Mouse (Mus musculus) thymus, postnatal 0 days (tissue): Measurements from ENCODE around the gene Ttc27. TPM values are rescaled to one million over a fixed set of nuclear protein-coding genes. Genes with fewer than 3 reads are reported as not detected.
"Not testable (repeated sequence)": the region's sequence is repeated elsewhere in the genome, so short reads cannot be mapped to it uniquely, and the experiment has no call there.

Source experiments
- DNase-seq: peaks from one replicate; pipeline ENCODE4 v3.0.0-alpha.2; 2015; ENCODE audit warnings: low spot score
- polyA plus RNA-seq: library from polyadenylated mRNA; unstranded; fragments of >200 nt; fragmentation: Nextera tagmentation; extraction: Ambion mirVana; gene quantifications from 2 replicates; pipeline ENCODE4 v1.2.1, GENCODE M21; 2015

Gene Ttc27
- 21.9 and 24.1 TPM in 2 replicates for polyA plus RNA-seq

DNA sequence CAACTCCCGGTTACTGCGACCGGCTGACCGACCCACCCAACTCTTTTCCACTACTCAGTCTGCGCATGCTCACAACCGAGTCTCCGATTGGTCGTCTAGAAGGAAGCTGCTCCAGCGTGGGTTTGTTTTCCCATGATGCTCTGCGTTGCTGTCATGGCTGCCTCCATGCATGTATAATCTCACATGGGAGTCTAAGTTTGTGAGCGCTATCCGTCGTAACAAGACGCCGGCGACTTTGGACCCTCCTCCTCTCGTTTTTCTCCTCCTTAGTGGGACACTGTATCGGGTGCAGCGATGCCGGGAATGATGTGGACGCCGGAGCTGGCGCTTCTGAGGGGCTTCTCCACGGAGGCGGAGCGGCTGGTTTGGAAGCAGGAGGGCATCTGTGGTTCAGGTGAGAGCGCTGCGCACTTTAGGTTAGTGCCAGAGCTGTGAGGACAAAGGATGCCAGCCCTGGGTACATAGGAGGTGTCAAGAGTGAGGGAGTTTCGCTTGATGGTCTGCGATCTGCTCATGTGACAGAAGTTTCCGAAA lies at the start of gene Ttc27:
Gene Ttc27, plus strand, starts transcription at position 115 of the 534 bp plus-strand sequence.
- peak; percentile 96 for DNase-seq

GRCm38 (mm10) chr17:74668010-74668409 lies 49.5 kb upstream of the Ttc27 start:
- no peak for DNase-seq

DNA sequence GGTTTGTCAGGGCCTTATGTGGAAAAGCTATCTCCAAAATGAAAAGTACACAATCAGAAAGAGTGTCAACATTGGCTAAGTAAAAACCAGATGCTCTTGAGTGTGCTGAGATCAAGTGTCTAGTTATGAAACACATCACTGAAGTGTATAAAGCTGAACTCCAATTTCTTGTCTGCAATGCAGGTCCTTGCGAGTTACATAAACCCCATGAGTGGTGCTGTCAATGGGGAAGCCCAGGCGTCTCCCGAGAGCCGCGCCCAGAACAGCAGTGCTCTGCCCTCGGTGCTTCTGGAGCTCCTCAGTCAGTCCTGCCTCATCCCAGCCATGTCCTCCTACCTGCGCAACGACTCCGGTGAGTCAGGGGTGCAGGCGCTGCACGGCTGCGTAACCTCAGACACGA lies 47.5 kb upstream of the Ttc27 start:
- no peak for DNase-seq

- DNase-seq, result no peak
Observed at GRCm38 (mm10) chr17:74672446-74672845, 45.1 kb upstream of the Ttc27 start.

- DNase-seq, result peak; percentile 49
Observed at GRCm38 (mm10) chr17:74673251-74673650, 44.3 kb upstream of the Ttc27 start.

DNA sequence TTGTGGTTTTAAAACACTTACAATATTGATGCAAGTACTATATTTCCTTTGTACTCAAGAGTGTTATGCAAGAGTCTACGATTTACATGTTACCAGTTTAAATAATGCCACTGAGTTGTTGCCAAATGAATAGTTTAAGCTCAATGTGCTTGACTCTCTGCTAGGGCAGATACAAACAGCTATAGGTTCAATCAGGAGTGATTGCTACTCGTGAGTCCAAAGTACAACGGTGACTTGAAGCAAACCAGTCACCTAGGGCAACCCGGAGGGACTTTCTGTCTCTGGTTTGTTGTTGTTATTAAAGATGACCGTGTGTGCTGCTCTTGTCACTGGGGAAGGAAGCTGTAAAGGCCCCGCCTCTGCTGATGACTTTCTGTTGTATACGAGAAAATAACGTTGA lies 39.5 kb upstream of the Ttc27 start:
- no peak for DNase-seq

- no peak for DNase-seq
Observed at GRCm38 (mm10) chr17:74684927-74685326, 32.6 kb upstream of the Ttc27 start.

DNA sequence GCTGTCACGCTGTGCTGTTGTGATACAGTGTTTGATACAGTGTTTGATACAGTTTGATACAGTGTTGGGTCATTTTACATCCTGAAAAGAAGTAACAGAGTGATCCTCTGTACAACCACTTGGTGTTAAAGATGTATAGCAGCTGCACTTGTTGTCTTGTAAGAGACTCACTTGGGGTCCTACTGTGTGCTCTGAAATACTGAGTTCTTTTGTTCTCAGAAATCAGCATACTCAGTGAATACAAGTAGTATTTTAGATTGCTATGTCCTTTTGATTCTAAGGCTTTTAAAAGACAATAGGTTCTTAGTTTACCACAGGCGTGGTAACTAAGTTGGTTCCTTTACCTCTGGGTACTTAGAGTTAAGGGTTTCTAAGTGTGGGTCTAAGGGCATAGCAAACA lies 29.0 kb upstream of the Ttc27 start:
- DNase-seq, result no peak

DNA sequence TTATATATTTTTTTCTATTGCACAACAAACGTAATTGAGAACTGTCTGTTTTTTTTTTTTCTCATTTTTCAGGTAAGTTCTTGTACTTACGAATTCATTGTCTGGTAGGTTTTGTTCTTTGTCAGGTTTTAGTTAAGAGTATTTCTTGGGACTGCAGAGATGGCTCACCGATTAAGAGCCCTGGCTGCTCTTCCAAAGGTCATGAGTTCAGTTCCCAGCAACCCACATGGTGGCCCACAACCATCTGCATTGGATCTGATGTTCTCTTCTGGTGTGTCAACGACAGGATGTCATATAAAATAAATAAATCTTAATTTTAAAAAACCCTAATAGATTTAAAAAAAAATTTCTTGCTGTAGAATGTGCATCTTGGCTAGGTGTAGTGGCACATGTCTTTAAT lies 28.1 kb upstream of the Ttc27 start:
- no peak for DNase-seq

DNA sequence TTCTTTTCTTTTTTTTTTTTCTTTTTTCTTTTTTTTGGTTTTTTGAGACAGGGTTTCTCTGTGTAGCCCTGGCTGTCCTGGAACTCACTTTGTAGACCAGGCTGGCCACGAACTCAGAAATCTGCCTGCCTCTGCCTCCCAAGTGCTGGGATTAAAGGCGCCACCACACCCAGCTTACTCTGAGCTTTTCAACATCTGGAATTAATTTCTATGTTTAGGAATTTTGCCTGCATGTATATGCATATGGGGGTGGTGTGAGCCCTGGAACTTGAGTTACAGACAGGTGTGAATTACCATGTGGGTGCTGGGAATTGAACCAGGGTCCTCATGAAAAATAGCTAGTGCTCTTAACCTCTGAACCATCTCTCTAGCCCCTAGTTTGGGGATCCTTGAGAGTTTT lies 15.9 kb upstream of the Ttc27 start:
- DNase-seq, result not testable (repeated sequence)

- no peak for DNase-seq
Observed at GRCm38 (mm10) chr17:74705480-74705879, 12.1 kb upstream of the Ttc27 start.

DNA sequence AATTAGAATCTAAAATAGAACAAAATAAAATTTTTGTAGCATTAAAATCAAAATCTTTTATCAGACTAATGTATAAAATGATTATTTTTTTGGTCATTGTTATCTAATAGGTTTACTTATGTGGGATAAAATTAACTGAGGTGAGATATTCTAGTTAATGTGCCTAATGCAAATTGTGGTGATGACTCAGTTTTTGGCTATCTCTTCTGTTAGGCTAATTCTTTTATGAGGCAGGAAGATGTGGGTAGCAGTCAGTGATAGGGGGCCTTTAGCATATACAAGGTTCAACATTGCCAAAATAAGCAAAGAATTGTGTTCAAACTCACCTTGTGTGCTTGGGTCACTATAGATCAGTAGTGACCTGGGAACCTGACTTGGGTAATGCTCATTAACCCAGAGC lies 10.9 kb upstream of the Ttc27 start:
- no peak for DNase-seq

DNA sequence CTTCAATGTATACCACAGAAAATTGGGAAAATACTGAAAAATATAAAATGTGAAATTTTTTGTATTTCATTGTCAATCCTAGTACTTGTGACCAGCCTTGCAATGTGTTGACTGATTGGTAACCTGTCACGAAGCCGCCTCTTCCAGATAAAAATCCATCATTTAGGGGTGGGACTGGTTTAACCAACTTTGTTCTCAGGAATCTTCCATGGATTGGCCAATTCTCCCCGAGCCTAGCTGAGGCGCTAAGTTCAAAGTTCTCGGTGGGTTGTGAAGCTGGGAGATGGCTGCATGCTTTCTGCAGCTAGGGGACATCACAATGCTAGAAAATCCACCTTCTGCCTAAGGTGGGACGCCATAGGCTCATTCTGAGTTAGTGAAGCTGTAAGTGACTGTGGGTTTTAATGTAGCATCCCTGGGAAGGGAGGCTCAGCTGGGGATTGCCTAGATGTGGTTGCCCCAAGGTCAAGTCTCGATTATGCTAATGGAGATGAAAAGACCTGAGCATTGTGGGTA lies 9.8 kb upstream of the Ttc27 start:
- DNase-seq, result no peak

- DNase-seq, result no peak
Observed at GRCm38 (mm10) chr17:74710731-74711130, 6.8 kb upstream of the Ttc27 start.

- DNase-seq, result no peak
Observed at GRCm38 (mm10) chr17:74711627-74712026, 5.9 kb upstream of the Ttc27 start.

DNA sequence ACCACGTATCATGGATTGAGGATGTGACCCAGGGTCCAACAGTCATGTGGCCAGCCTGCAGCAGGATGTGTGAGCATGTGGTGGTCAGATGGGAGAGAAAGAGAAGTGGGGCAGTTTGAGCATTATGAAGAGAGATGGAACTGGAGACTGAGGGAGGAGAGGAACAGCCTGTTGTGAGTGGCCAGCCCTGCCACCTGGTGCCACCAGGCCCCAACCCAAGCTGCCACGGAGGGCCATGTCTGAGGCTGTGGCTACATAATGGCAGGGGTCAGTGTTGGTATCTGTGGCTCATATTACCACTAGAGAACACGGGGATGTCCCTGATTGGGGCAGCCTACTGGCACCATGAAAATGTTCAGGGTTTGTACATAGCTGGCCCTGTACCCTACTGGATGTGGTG lies 2.4 kb upstream of the Ttc27 start:
- no peak for DNase-seq

GRCm38 (mm10) chr17:74715724-74716123 lies 1.8 kb upstream of the Ttc27 start:
- DNase-seq, result no peak

- DNase-seq, result no peak
Observed at GRCm38 (mm10) chr17:74716643-74717042, 889 bp upstream of the Ttc27 start.

- no peak for DNase-seq
Observed at GRCm38 (mm10) chr17:74717091-74717617, 378 bp upstream of the Ttc27 start.

- DNase-seq, result no peak
Observed at GRCm38 (mm10) chr17:74732872-74733271, 15.3 kb downstream of the Ttc27 start.

- no peak for DNase-seq
Observed at GRCm38 (mm10) chr17:74735392-74735791, 17.9 kb downstream of the Ttc27 start.

GRCm38 (mm10) chr17:74749659-74750058 lies 32.1 kb downstream of the Ttc27 start:
- no peak for DNase-seq

DNA sequence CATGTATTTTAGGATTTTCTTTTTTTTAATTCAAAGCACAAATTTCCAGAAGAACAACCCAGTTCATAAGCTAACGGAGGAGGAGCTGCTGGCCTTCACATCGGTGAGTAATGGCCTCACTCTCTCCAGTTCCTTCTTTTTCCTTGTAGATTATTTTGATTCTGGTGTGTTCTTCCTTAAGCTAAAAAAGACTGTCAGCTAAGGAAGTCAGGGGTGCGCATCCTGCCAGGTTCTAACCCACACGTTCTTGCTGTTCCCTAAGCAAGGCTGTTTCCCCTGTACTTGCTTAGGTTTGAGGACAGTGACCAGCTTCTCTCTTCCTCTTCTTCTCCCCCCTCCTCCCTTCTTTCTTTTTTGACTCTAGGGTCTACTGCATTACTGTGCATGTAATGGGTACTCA lies 33.5 kb downstream of the Ttc27 start:
- no peak for DNase-seq
